Mouse (Mus musculus): Measurements from ENCODE around the gene Gm37419. TPM values are rescaled to one million over a fixed set of nuclear protein-coding genes. Genes with fewer than 3 reads are reported as not detected.
A peak's percentile ranks its signal among the peaks of the same experiment; 100 is the strongest.

The Gm37419 gene
- not detected in 2 replicates for polyA plus RNA-seq (2015; fragmentation: Nextera tagmentation; extraction: Ambion mirVana)

DNA sequence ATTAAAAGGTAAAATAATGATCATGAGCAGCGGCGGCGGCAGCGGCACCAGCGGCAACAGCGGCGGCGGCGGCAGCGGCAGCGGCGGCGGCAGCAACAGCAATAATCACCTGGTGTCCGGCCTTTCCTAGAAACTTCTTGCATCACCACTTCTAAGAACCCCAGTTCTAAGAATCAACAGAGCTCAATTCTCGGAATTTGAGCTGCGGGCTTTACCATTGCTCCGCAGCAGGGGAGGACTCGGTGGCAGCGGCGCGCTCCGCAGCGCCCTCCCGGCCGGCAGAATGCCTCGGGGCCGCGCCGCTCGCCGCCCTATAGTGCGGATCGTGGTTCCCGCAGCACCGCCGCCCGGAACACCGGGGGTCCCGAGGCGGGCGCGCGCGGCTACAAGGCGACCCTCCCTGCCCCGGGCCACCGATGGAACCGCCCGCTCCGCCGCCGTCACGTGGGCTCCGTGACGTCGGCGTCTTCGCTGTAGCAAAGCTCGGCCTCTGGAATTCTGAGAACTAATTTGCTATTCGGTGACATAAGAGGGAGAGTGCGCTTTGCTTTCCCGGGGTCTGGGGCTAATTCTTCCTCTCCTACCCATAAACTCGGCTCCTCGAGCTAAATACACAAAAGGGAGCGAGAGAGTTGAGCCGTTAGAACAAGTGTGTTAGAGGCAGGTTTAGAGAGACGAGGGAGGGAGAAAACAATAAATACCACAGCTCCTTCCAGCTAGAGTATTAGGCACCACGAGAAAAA, at the start of gene Gm37419, which contains the start of gene Bcl6:
TSS of gene Gm37419 (plus strand) at position 17 of the 743 bp plus-strand sequence.
TSS of gene Bcl6 (minus strand) at position 387 of the 743 bp plus-strand sequence.
- Histone ChIP-seq H3K4me3 (ENCODE audit: low read depth, low read length) (peak within 1 kb of the TSS; percentile 88), H3K9ac (replicated peaks; ENCODE audit: low read depth) (peak within 1 kb of the TSS; percentile 100), H3K36me3 (ENCODE audit: insufficient read depth, low read length) (no peaks in the 10 kb centered on the region), H3K4me1 (ENCODE audit: insufficient read depth, low read depth, low read length) (peaks cover 19% of the 10 kb centered on the region; the same call in 1 of the 2 replicates), H3K27ac (ENCODE audit: low read length) (peak within 1 kb of the TSS; percentile 100), H3K9me3 (ENCODE audit: low read length) (no peaks in the 10 kb centered on the region), H3K27me3 (replicated peaks; ENCODE audit: insufficient read depth, low read length) (no peaks in the 10 kb centered on the region), H3K4me2 (replicated peaks; ENCODE audit: low read depth, low read length) (peak within 1 kb of the TSS; percentile 94)
- ATAC-seq: peak; percentile 80
- DNase-seq (ENCODE audit: low spot score): peak; percentile 97
- WGBS: 0% methylated on average over 65 of the region's 68 CpGs
- peak; percentile 82 for TF ChIP-seq EP300 (IDR thresholded peaks at IDR 0.05)
- TF ChIP-seq CTCF (IDR thresholded peaks at IDR 0.05): 0 out of 2 replicates have a peak, but pooled peaks have one; percentile 7

DNA sequence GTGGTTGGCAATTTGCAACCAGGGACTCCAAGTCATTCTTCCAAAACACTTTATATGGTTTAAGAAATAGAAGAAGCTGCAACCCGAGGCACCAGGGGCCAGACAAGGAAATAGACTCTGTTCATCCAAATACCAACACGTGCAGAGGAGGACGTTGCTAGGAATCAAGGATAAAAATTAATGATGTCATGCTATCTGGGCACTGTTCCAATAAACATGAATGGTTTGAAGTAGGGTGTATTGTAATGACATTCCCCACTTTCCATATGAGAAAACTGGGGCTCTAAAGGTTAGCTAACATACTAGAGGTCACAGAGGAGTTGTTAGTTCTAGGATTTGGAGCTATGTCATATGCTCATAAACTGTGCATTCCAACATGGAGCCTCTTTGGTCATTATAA, 43.5 kb upstream of the Gm37419 start:
- Histone ChIP-seq H3K4me2 (replicated peaks; ENCODE audit: low read depth, low read length) (no peak overlapping the region), H3K27me3 (replicated peaks; ENCODE audit: insufficient read depth, low read length) (no peaks in the 10 kb centered on the region), H3K27ac (ENCODE audit: low read length) (no peak overlapping the region), H3K36me3 (ENCODE audit: insufficient read depth, low read length) (no peaks in the 10 kb centered on the region), H3K9ac (replicated peaks; ENCODE audit: low read depth) (no peak overlapping the region), H3K4me3 (ENCODE audit: low read depth, low read length) (no peak overlapping the region), H3K9me3 (ENCODE audit: low read length) (no peaks in the 10 kb centered on the region), H3K4me1 (ENCODE audit: insufficient read depth, low read depth, low read length) (no peaks in the 10 kb centered on the region)
- no peak for TF ChIP-seq EP300 (IDR thresholded peaks at IDR 0.05)
- no peak for TF ChIP-seq CTCF (IDR thresholded peaks at IDR 0.05)
- WGBS: 7% methylated on average over 3 of the region's 3 CpGs
- ATAC-seq (no peak), DNase-seq (ENCODE audit: low spot score) (no peak)

DNA sequence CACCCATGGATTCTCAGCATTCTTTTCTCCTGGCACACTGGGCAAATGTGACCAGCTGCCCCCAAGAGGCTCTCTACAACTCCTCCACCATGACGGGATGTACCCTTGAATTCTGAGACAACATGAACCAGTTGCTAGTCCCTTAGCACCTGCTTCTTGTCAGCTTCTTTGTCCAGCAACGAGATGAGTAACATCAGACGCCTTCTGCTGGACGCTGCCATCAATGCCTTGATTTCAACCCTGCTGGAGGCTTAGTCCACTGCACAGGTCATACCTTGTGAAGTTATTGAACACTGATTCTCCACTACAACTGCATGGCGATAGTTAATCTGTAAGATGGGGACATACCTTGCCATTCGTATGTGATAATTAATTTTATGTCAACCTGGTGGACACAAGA, 40.6 kb upstream of the Gm37419 start:
- ATAC-seq: no peak
- TF ChIP-seq EP300 (IDR thresholded peaks at IDR 0.05): no peak
- no peak for TF ChIP-seq CTCF (IDR thresholded peaks at IDR 0.05)
- no peak overlapping the region for H3K27ac ChIP-seq (ENCODE audit: low read length)
- no peak overlapping the region for H3K4me3 ChIP-seq (ENCODE audit: low read depth, low read length)
- H3K9ac ChIP-seq (replicated peaks; ENCODE audit: low read depth): no peak overlapping the region
- no peaks in the 10 kb centered on the region for H3K27me3 ChIP-seq (replicated peaks; ENCODE audit: insufficient read depth, low read length)
- WGBS: 79% methylated on average over 6 of the region's 6 CpGs
- H3K36me3 ChIP-seq (ENCODE audit: insufficient read depth, low read length): no peaks in the 10 kb centered on the region
- no peaks in the 10 kb centered on the region for H3K9me3 ChIP-seq (ENCODE audit: low read length)
- H3K4me1 ChIP-seq (ENCODE audit: insufficient read depth, low read depth, low read length): no peaks in the 10 kb centered on the region
- no peak overlapping the region for H3K4me2 ChIP-seq (replicated peaks; ENCODE audit: low read depth, low read length)
- no peak for DNase-seq (ENCODE audit: low spot score)

DNA sequence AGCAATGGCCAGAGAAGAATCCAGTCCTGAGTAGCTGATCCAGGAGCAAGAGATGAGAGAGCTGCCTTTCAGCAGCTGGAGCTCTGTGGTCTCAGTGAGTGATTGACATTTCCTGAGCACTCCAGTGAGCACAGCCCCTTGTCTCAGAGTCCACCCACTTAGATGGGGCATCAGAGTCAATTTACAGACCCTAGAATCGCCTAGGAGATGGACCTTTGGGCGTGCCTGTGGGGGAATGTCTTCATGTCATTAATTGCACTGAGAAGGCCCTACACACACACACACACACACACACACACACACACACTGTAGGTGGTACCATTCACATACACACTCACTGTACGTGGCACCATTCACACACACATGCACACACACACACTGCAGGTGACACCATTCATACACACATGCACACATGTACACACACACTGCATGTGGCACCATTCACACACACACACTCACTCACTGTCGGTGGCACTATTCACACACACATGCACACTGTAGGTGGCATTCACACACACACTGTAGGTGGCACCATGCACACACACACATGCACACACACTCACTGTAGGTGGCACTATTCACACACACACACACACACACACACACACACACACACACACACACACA, 36.1 kb upstream of the Gm37419 start:
- Histone ChIP-seq H3K36me3 (ENCODE audit: insufficient read depth, low read length) (no peaks in the 10 kb centered on the region), H3K27me3 (replicated peaks; ENCODE audit: insufficient read depth, low read length) (no peaks in the 10 kb centered on the region), H3K9me3 (ENCODE audit: low read length) (no peaks in the 10 kb centered on the region), H3K4me3 (ENCODE audit: low read depth, low read length) (no peak overlapping the region), H3K4me1 (ENCODE audit: insufficient read depth, low read depth, low read length) (no peaks in the 10 kb centered on the region), H3K27ac (ENCODE audit: low read length) (no peak overlapping the region), H3K4me2 (replicated peaks; ENCODE audit: low read depth, low read length) (no peak overlapping the region), H3K9ac (replicated peaks; ENCODE audit: low read depth) (no peak overlapping the region)
- WGBS: 75% methylated on average over 4 of the region's 4 CpGs
- TF ChIP-seq CTCF (IDR thresholded peaks at IDR 0.05): 0 out of 2 replicates have a peak, but pooled peaks have one; percentile 3
- no peak for TF ChIP-seq EP300 (IDR thresholded peaks at IDR 0.05)
- ATAC-seq: no peak
- DNase-seq (ENCODE audit: low spot score): no peak

GRCm38 (mm10) chr16:23953189-23953958, 34.9 kb upstream of the Gm37419 start:
- ATAC-seq: no peak
- 48% methylated on average over 11 of the region's 11 CpGs for WGBS
- Histone ChIP-seq H3K4me3 (ENCODE audit: low read depth, low read length) (no peak overlapping the region), H3K9me3 (ENCODE audit: low read length) (no peaks in the 10 kb centered on the region), H3K27ac (ENCODE audit: low read length) (no peak overlapping the region), H3K4me2 (replicated peaks; ENCODE audit: low read depth, low read length) (no peak overlapping the region), H3K27me3 (replicated peaks; ENCODE audit: insufficient read depth, low read length) (no peaks in the 10 kb centered on the region), H3K4me1 (ENCODE audit: insufficient read depth, low read depth, low read length) (no peaks in the 10 kb centered on the region), H3K9ac (replicated peaks; ENCODE audit: low read depth) (no peak overlapping the region), H3K36me3 (ENCODE audit: insufficient read depth, low read length) (no peaks in the 10 kb centered on the region)
- TF ChIP-seq EP300 (IDR thresholded peaks at IDR 0.05) (no peak), CTCF (IDR thresholded peaks at IDR 0.05) (peak; percentile 84)
- DNase-seq (ENCODE audit: low spot score): peak; percentile 62

DNA sequence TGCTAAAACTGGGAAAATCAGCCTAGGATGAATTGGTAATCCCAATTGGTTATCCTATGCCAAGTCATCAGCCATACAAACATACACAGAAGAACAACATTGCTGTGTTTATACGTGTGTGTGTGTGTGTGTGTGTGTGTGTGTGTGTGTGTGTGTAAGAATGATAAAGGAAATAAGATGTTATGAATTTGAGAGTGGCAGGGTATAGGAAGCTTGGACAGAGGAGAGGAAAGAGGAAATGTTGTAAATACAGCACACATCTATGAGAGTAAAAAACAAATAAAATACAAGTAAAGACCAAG, 34.4 kb upstream of the Gm37419 start:
- Histone ChIP-seq H3K27ac (ENCODE audit: low read length) (no peak overlapping the region), H3K4me2 (replicated peaks; ENCODE audit: low read depth, low read length) (no peak overlapping the region), H3K4me1 (ENCODE audit: insufficient read depth, low read depth, low read length) (no peaks in the 10 kb centered on the region), H3K9me3 (ENCODE audit: low read length) (no peaks in the 10 kb centered on the region), H3K9ac (replicated peaks; ENCODE audit: low read depth) (no peak overlapping the region), H3K4me3 (ENCODE audit: low read depth, low read length) (no peak overlapping the region), H3K36me3 (ENCODE audit: insufficient read depth, low read length) (no peaks in the 10 kb centered on the region), H3K27me3 (replicated peaks; ENCODE audit: insufficient read depth, low read length) (no peaks in the 10 kb centered on the region)
- no peak for ATAC-seq
- no peak for DNase-seq (ENCODE audit: low spot score)
- WGBS: 4% methylated on average over 1 of the region's 1 CpGs
- TF ChIP-seq EP300 (IDR thresholded peaks at IDR 0.05): no peak

Measured in lung, postnatal 0 days (tissue).